Mouse (Mus musculus): ENCODE results near the gene Zfp433. TPM values are rescaled to one million over a fixed set of nuclear protein-coding genes. Genes with fewer than 3 reads are reported as not detected.

Gene Zfp433
- 5.8 TPM for polyA plus RNA-seq (2014; fragmentation: Illumina TruSeq; extraction: RNeasy Lipid Tissue Mini Kit (QIAGEN cat#74804); ENCODE audit: insufficient read depth, low read depth, low replicate concordance)

GRCm38 (mm10) chr10:81704531-81705301, at the start of gene Zfp433:
Gene Zfp433, plus strand, starts transcription at chr10:81704825.

GRCm38 (mm10) chr10:81770506-81771403, 66.1 kb downstream of the Zfp433 start, which contains the start of gene Gm3055:
Gene Gm3055, minus strand, starts transcription at chr10:81771161.

Other genes starting within 250 kb of the Zfp433 start
- 18.1 TPM for gene Nfic, start 249.2 kb upstream of the Zfp433 start, polyA plus RNA-seq (2014; fragmentation: Illumina TruSeq; extraction: RNeasy Lipid Tissue Mini Kit (QIAGEN cat#74804); ENCODE audit: insufficient read depth, low read depth, low replicate concordance)
- 0.07 TPM for gene Celf5, start 222.1 kb upstream of the Zfp433 start, polyA plus RNA-seq (2014; fragmentation: Illumina TruSeq; extraction: RNeasy Lipid Tissue Mini Kit (QIAGEN cat#74804); ENCODE audit: insufficient read depth, low read depth, low replicate concordance)
- gene Ncln, start 208.4 kb upstream of the Zfp433 start, polyA plus RNA-seq (2014; fragmentation: Illumina TruSeq; extraction: RNeasy Lipid Tissue Mini Kit (QIAGEN cat#74804); ENCODE audit: insufficient read depth, low read depth, low replicate concordance), result 39.1 TPM
- 17.6 TPM for gene S1pr4, start 204.7 kb upstream of the Zfp433 start, polyA plus RNA-seq (2014; fragmentation: Illumina TruSeq; extraction: RNeasy Lipid Tissue Mini Kit (QIAGEN cat#74804); ENCODE audit: insufficient read depth, low read depth, low replicate concordance)
- gene Gna15, start 180.6 kb upstream of the Zfp433 start, polyA plus RNA-seq (2014; fragmentation: Illumina TruSeq; extraction: RNeasy Lipid Tissue Mini Kit (QIAGEN cat#74804); ENCODE audit: insufficient read depth, low read depth, low replicate concordance), result 5.9 TPM
- 35.8 TPM for gene Gna11, start 159.6 kb upstream of the Zfp433 start, polyA plus RNA-seq (2014; fragmentation: Illumina TruSeq; extraction: RNeasy Lipid Tissue Mini Kit (QIAGEN cat#74804); ENCODE audit: insufficient read depth, low read depth, low replicate concordance)
- gene Aes, start 145.3 kb upstream of the Zfp433 start, polyA plus RNA-seq (2014; fragmentation: Illumina TruSeq; extraction: RNeasy Lipid Tissue Mini Kit (QIAGEN cat#74804); ENCODE audit: insufficient read depth, low read depth, low replicate concordance), result 414 TPM
- 19.7 TPM for gene Tle2, start 130.3 kb upstream of the Zfp433 start, polyA plus RNA-seq (2014; fragmentation: Illumina TruSeq; extraction: RNeasy Lipid Tissue Mini Kit (QIAGEN cat#74804); ENCODE audit: insufficient read depth, low read depth, low replicate concordance)
- gene Tle6, start 103.8 kb upstream of the Zfp433 start, polyA plus RNA-seq (2014; fragmentation: Illumina TruSeq; extraction: RNeasy Lipid Tissue Mini Kit (QIAGEN cat#74804); ENCODE audit: insufficient read depth, low read depth, low replicate concordance), result 12.4 TPM
- 0.50 TPM for gene BC025920, start 98.6 kb upstream of the Zfp433 start, polyA plus RNA-seq (2014; fragmentation: Illumina TruSeq; extraction: RNeasy Lipid Tissue Mini Kit (QIAGEN cat#74804); ENCODE audit: insufficient read depth, low read depth, low replicate concordance)
- 5.9 TPM for gene Sirt6, start 77.0 kb upstream of the Zfp433 start, polyA plus RNA-seq (2014; fragmentation: Illumina TruSeq; extraction: RNeasy Lipid Tissue Mini Kit (QIAGEN cat#74804); ENCODE audit: insufficient read depth, low read depth, low replicate concordance)
- 8.1 TPM for gene Ankrd24, start 76.3 kb upstream of the Zfp433 start, polyA plus RNA-seq (2014; fragmentation: Illumina TruSeq; extraction: RNeasy Lipid Tissue Mini Kit (QIAGEN cat#74804); ENCODE audit: insufficient read depth, low read depth, low replicate concordance)
- gene Gm10778, start 55.8 kb upstream of the Zfp433 start, polyA plus RNA-seq (2014; fragmentation: Illumina TruSeq; extraction: RNeasy Lipid Tissue Mini Kit (QIAGEN cat#74804); ENCODE audit: insufficient read depth, low read depth, low replicate concordance), result 2.7 TPM
- gene Gm3055, start 66.3 kb downstream of the Zfp433 start, polyA plus RNA-seq (2014; fragmentation: Illumina TruSeq; extraction: RNeasy Lipid Tissue Mini Kit (QIAGEN cat#74804); ENCODE audit: insufficient read depth, low read depth, low replicate concordance), result 2.0 TPM
- gene Gm4767, start 107.4 kb downstream of the Zfp433 start, polyA plus RNA-seq (2014; fragmentation: Illumina TruSeq; extraction: RNeasy Lipid Tissue Mini Kit (QIAGEN cat#74804); ENCODE audit: insufficient read depth, low read depth, low replicate concordance), result 0.68 TPM
- gene Gm32687, start 159.1 kb downstream of the Zfp433 start, polyA plus RNA-seq (2014; fragmentation: Illumina TruSeq; extraction: RNeasy Lipid Tissue Mini Kit (QIAGEN cat#74804); ENCODE audit: insufficient read depth, low read depth, low replicate concordance), result 1.8 TPM
- gene Zfp781, start 225.7 kb downstream of the Zfp433 start, polyA plus RNA-seq (2014; fragmentation: Illumina TruSeq; extraction: RNeasy Lipid Tissue Mini Kit (QIAGEN cat#74804); ENCODE audit: insufficient read depth, low read depth, low replicate concordance), result 1.3 TPM

Measured in lung, adult 10 weeks (tissue).